Mouse (Mus musculus) hindbrain, embryonic 15.5 days (tissue): ENCODE data around the gene Gm13272. TPM values are rescaled to one million over a fixed set of nuclear protein-coding genes. Genes with fewer than 3 reads are reported as not detected.
"Not testable (repeated sequence)": the region's sequence is repeated elsewhere in the genome, so short reads cannot be mapped to it uniquely, and the experiment has no call there.

Experiments used
- ATAC-seq: fragments of 200-750 bp; cut with Nextera tagmentation; 2 replicates; pipeline ENCODE4 v1.8.0; 2017; ENCODE audit warnings: low read depth, moderate number of reproducible peaks, moderate TSS enrichment; ENCODE audit not compliant: low FRiP score
- H3K27ac ChIP-seq: fragments of 300-500 bp; sonication (generic); replicated peaks from 2 replicates; pipeline ENCODE4 v1.5.1; 2015; ENCODE audit warnings: mild to moderate bottlenecking, inconsistent platforms
- H3K27me3 ChIP-seq: fragments of 300-500 bp; sonication (generic); 2 replicates; pipeline ENCODE4 v1.6.1; 2015; ENCODE audit warnings: control low read depth, inconsistent platforms
- H3K36me3 ChIP-seq: fragments of 300-500 bp; sonication (generic); 2 replicates; pipeline ENCODE4 v1.6.1; 2015; ENCODE audit warnings: control low read depth, inconsistent platforms
- H3K4me1 ChIP-seq: fragments of 300-500 bp; sonication (generic); replicated peaks from 2 replicates; pipeline ENCODE4 v1.6.1; 2015; ENCODE audit warnings: control low read depth, inconsistent platforms
- H3K4me2 ChIP-seq: fragments of 300-500 bp; sonication (generic); 2 replicates; pipeline ENCODE4 v1.6.1; 2015; ENCODE audit warnings: moderate library complexity, mild to moderate bottlenecking, inconsistent platforms
- H3K4me3 ChIP-seq: fragments of 300-500 bp; sonication (generic); 2 replicates; pipeline ENCODE4 v1.5.1; 2015; ENCODE audit warnings: mild to moderate bottlenecking, inconsistent platforms
- H3K9ac ChIP-seq: fragments of 300-500 bp; sonication (generic); 2 replicates; pipeline ENCODE4 v1.6.1; 2015; ENCODE audit warnings: inconsistent platforms
- H3K9me3 ChIP-seq: fragments of 300-500 bp; sonication (generic); 2 replicates; pipeline ENCODE4 v1.6.1; 2016; ENCODE audit warnings: control low read depth, inconsistent platforms
- WGBS: fragments of 180-500 bp; shearing (Covaris S2); methylation state at CpG from one replicate; pipeline ENCODE4 v1.1.7; 2015; 5-methylcytosine and 5-hydroxymethylcytosine counted together
- polyA plus RNA-seq: library from polyadenylated mRNA; unstranded; fragments of >200 nt; fragmentation: Nextera tagmentation; extraction: Ambion mirVana; gene quantifications from 2 replicates; pipeline ENCODE4 v1.2.1, GENCODE M21; 2015

Gene Gm13272
- not detected in 2 replicates for polyA plus RNA-seq

DNA sequence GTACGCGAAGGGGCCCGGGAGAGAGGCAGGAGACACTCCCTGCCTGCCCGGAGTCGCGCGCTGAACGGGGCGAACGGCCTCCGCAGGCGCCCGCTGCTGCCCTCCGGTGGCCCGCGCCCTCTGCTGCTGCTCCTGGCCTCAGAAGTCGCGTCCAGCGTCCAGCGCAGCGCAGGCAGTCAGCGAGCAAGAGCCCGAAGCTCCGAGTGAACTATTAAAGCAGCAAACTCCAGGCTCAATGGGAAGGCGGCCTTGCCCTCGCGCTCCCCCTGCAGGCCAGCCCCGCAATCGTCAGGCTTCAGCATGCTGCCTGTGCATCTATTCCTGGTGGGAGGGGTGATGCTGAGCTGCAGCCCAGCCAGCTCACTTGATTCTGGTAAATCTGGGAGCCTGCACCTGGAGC is at the start of gene Gm13272:
Gene Gm13272 (plus strand): TSS at position 301 of the 400 bp plus-strand sequence.
- not testable (repeated sequence) for H3K4me2 ChIP-seq, H3K4me1 ChIP-seq, H3K27me3 ChIP-seq, H3K36me3 ChIP-seq, H3K9ac ChIP-seq, H3K9me3 ChIP-seq, H3K27ac ChIP-seq, H3K4me3 ChIP-seq, ATAC-seq
- no CpG with 5 or more reads among the region's 29 CpGs for WGBS

DNA sequence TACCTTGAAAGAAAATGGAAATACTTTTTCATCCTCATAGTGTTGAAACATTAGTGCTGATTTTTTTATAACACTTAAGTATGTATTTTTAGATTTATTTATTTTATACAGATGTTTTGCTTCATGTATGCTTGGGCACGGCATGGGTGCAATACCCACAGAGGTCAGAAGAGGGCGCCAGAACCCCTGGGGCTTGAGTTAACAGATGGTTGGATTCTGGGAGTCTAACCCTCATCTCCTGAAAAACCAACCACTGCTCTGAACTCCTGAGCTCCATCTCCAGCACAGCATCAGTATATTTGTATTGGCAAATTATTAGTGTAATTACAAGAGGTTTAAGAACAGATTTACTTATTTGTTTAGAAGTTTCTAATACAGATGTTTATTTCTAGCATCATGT is 41.2 kb upstream of the Gm13272 start:
- Histone ChIP-seq H3K9me3 (no peaks in the 10 kb centered on the region), H3K27me3 (no peaks in the 10 kb centered on the region), H3K36me3 (no peaks in the 10 kb centered on the region), H3K4me3 (no peak overlapping the region), H3K4me2 (no peak overlapping the region), H3K27ac (no peak overlapping the region), H3K4me1 (no peaks in the 10 kb centered on the region), H3K9ac (no peak overlapping the region)
- no peak for ATAC-seq
- 2% methylated on average over 2 of the region's 2 CpGs for WGBS

DNA sequence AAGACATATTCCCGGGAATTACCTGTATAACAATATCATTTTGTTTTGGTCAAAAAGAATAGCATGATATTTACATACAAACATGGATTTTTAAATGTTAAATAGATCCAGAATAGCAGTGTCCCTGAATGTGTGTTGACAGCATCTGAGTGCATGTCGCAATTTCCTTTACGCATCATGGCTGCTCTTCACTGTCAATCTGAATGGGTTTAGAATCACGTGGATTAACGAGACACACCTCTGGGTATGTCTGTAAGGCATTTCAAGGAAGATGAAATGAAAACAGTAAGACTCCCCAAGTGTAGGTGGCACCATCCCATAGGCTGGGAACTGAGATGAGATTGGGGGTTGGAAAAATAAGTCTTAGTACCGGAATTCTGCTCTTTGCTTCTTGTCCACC is 40.6 kb upstream of the Gm13272 start:
- no peak overlapping the region for H3K4me3 ChIP-seq
- H3K9ac ChIP-seq, result no peak overlapping the region
- H3K27ac ChIP-seq, result no peak overlapping the region
- H3K27me3 ChIP-seq, result no peaks in the 10 kb centered on the region
- no peaks in the 10 kb centered on the region for H3K9me3 ChIP-seq
- no peaks in the 10 kb centered on the region for H3K4me1 ChIP-seq
- no peak overlapping the region for H3K4me2 ChIP-seq
- H3K36me3 ChIP-seq, result no peaks in the 10 kb centered on the region
- WGBS, result 93% methylated on average over 6 of the region's 6 CpGs
- no peak for ATAC-seq

DNA sequence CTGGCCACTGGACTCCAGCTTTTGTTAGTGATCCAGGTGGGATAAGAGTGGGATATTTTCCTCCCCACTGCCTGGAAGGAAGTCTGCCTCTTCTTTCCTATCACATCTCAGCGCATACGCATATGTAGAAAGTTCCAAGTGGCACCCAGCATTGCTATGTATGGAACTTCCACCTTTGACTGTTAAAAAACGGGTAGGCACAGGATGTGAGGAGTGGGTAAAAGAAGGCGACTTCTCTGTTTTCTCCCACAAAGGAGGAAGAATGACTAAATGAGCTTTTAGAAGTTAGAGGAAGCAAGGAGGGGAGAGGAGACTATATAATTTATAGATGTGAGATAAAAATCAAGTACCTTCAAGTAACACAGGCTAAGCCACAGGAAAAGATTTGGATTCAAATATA is 38.2 kb upstream of the Gm13272 start:
- Histone ChIP-seq H3K36me3 (no peaks in the 10 kb centered on the region), H3K9me3 (no peaks in the 10 kb centered on the region), H3K4me1 (no peaks in the 10 kb centered on the region), H3K27ac (no peak overlapping the region), H3K9ac (no peak overlapping the region), H3K4me2 (no peak overlapping the region), H3K4me3 (no peak overlapping the region), H3K27me3 (no peaks in the 10 kb centered on the region)
- 94% methylated on average over 4 of the region's 4 CpGs for WGBS
- ATAC-seq, result no peak

DNA sequence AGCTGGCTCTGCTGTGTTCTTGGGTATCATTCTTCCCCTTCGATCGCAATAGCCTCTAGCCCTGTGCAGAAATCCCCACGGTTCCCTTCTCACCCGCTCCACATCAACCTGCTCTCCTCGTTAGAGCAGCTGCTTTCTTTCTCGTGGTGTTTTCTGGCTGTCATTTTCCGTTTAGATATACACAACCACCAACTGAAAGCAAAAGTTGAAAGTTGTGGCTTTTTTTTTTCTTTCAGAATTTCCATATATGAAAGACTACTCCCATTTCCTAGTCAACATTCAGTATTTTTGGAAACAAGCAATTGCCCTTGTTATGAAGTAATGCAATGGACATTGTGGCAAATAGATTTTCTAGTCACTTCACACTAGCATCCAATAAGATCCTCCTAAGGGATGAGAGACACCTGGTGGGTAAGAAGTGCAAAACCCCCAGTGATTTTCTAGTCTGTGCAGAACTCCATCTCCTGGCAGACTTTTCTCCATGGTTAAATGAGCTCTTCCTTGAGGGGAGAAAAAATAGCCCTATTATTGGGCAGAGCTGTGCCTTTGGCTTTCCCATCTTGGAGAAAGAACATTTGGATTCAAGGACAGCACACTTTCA is 36.8 kb upstream of the Gm13272 start:
- no peaks in the 10 kb centered on the region for H3K36me3 ChIP-seq
- H3K9me3 ChIP-seq, result no peaks in the 10 kb centered on the region
- H3K27ac ChIP-seq, result no peak overlapping the region
- WGBS, result 81% methylated on average over 7 of the region's 7 CpGs
- H3K4me1 ChIP-seq, result no peaks in the 10 kb centered on the region
- ATAC-seq, result no peak
- no peaks in the 10 kb centered on the region for H3K27me3 ChIP-seq
- H3K9ac ChIP-seq, result no peak overlapping the region
- H3K4me3 ChIP-seq, result no peak overlapping the region
- no peak overlapping the region for H3K4me2 ChIP-seq

DNA sequence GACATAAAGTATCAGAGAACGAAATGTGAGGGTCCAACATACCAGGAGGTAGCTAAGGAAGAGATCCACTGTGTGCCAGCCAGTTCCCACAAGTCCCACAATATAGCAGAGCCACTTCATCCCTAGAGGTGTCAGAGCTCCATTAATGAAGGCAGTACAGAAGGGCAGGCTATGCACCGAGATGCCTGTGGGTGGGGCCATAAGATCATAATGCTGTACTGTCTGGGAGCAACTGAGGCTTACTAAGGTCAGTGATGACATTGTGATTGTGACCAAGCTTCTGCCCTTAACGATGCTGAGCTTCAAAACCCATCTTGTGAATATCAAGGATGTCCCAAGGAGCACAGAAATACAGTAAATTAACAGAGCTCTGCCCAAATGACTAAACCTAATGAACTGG is 35.4 kb upstream of the Gm13272 start:
- Histone ChIP-seq H3K27ac (no peak overlapping the region), H3K4me1 (no peaks in the 10 kb centered on the region), H3K4me3 (no peak overlapping the region), H3K27me3 (no peaks in the 10 kb centered on the region), H3K9me3 (no peaks in the 10 kb centered on the region), H3K36me3 (no peaks in the 10 kb centered on the region), H3K4me2 (no peak overlapping the region), H3K9ac (no peak overlapping the region)
- WGBS, result 72% methylated on average over 3 of the region's 3 CpGs
- no peak for ATAC-seq

DNA sequence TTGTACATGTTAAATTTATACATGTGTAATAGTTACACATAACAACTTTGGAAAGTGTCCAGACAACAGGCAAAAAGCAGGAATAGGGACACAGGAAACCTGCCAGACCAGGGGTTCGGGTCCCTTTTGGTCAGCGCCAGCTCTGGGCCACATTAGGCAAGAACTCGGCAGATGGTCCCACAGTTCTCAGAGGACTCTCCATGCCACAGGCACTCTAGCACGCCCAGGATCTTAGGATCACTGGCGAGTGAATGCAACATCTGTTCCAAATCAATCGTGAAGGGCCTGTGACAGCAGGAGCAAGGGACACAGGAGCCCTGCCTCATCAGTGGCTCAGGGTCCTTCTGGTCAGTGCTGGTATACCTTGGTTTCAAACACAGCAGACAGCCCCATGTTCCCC is 29.7 kb upstream of the Gm13272 start:
- WGBS, result 60% methylated on average over 6 of the region's 6 CpGs
- no peak for ATAC-seq
- Histone ChIP-seq H3K27me3 (no peaks in the 10 kb centered on the region), H3K9me3 (no peaks in the 10 kb centered on the region), H3K4me2 (no peak overlapping the region), H3K9ac (no peak overlapping the region), H3K4me1 (no peaks in the 10 kb centered on the region), H3K4me3 (no peak overlapping the region), H3K36me3 (no peaks in the 10 kb centered on the region), H3K27ac (no peak overlapping the region)

DNA sequence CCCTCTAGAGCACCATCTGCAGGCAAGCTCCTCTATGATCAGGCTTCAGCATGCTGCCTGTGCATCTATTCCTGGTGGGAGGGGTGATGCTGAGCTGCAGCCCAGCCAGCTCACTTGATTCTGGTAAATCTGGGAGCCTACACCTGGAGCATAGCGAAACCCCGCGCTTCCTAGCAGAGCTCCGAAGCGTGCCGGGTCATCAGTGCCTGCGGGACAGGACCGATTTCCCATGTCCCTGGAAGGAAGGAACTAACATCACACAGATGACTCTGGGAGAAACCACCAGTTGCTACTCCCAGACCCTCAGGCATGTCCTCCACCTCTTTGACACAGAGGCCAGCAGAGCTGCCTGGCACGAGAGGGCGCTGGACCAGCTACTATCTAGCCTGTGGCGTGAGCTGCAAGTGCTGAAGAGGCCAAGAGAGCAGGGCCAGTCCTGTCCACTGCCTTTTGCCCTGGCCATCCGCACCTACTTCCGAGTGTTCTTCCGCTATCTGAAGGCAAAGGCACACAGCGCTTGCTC is 24.8 kb upstream of the Gm13272 start, which contains the start of gene Gm13271:
Gene Gm13271 (plus strand): TSS at position 51 of the 523 bp plus-strand sequence.
- H3K9ac ChIP-seq, H3K4me2 ChIP-seq, H3K27ac ChIP-seq, H3K9me3 ChIP-seq, ATAC-seq, H3K4me1 ChIP-seq, H3K36me3 ChIP-seq, H3K4me3 ChIP-seq, H3K27me3 ChIP-seq: not testable (repeated sequence)
- WGBS, result 83% methylated on average over 15 of the region's 15 CpGs

DNA sequence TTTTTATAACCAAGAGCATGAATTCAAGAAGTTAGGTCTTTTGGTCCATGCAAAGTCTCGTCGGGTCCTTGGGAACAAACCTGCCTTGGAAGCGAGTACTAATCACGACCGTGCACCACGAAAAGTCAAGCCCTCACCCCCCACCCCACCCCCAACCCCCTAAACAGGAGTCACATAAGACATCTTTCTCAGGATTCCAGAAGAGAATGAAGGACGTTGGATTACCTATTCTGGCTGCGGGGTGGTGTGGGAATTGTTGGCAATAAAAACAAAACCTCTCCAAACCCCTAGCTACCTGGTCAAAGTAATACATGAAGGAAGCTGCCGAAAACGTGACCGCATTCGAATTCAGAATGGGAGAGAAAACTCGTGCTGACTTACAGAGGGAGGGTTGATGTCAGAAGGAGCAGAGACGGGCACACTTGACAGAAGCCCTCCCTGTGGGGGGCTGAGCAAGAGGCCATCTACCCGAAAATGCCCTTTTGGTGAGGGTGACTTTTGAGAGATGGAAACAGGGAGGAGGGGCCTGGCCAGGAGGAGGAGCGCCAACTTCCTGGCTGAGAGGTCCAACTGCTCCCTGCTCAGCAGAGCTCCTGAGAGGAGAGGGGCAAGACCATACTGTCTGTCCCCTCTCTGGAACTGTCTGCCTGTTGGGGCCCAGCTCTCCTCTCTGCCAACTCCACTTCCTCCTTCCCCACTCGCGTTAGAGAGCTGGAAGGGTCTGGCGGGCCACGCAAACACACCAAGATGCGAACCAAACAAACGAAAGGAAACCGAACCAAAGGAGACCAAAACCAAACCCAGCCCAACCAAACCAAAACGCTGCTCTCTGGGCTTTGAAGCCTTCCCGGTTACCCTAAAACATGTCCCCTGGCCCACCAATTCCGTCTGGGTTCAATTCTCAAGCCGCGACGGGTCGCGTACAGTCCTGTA is 22.8 kb upstream of the Gm13272 start:
- WGBS, result 13% methylated on average over 29 of the region's 31 CpGs
- H3K9me3 ChIP-seq, H3K36me3 ChIP-seq, ATAC-seq, H3K4me1 ChIP-seq, H3K27me3 ChIP-seq: not testable (repeated sequence)
- Histone ChIP-seq H3K4me2 (peak overlapping the region; percentile 90), H3K4me3 (peak overlapping the region; percentile 49), H3K27ac (peak overlapping the region; percentile 82), H3K9ac (peak overlapping the region; percentile 49)

DNA sequence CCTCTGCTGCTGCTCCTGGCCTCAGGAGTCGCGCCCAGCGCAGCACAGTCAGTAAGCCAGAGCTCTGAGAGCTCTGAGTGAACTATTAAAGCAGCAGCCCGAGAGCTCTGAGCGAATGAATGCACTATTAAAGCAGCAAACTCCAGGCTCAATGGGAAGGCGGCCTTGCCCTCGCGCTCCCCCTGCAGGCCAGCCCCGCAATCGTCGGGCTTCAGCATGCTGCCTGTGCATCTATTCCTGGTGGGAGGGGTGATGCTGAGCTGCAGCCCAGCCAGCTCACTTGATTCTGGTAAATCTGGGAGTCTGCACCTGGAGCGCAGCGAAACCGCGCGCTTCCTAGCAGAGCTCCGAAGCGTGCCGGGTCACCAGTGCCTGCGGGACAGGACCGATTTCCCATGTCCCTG is 22.0 kb upstream of the Gm13272 start:
- WGBS, result 0% methylated on average over 19 of the region's 21 CpGs

DNA sequence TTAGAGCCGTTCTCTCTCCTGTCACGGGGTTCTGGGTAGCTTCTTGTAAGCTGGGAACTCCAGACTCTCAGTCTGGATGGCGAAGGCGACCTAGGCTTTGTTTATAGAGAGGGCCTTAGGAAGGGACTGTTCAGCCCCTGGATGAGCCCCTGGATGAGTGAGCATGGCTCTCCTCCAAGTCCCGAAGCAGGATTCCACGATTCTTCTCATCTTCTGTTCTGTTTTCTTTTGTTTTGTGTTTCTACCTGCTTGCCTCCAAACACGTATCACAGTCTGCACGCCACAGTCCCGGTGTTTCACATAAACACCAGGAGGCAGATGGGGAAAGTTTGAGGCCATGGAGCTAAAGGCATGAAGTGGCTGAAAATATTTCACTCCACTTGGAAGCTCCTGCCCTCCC is 20.9 kb upstream of the Gm13272 start:
- H3K9ac ChIP-seq, H3K4me3 ChIP-seq, H3K27me3 ChIP-seq, ATAC-seq, H3K4me2 ChIP-seq, H3K27ac ChIP-seq, H3K9me3 ChIP-seq, H3K36me3 ChIP-seq, H3K4me1 ChIP-seq: not testable (repeated sequence)
- 90% methylated on average over 9 of the region's 9 CpGs for WGBS

More for the DNA sequence above, 22.0 kb upstream of the Gm13272 start:
- H3K9me3 ChIP-seq, H3K36me3 ChIP-seq, H3K4me1 ChIP-seq, H3K27me3 ChIP-seq: not testable (repeated sequence)
- peak overlapping the region; percentile 90 for H3K4me2 ChIP-seq
- ATAC-seq, result peak; percentile 100
- peak overlapping the region; percentile 82 for H3K27ac ChIP-seq
- peak overlapping the region; percentile 49 for H3K9ac ChIP-seq
- peak overlapping the region; percentile 49 for H3K4me3 ChIP-seq

DNA sequence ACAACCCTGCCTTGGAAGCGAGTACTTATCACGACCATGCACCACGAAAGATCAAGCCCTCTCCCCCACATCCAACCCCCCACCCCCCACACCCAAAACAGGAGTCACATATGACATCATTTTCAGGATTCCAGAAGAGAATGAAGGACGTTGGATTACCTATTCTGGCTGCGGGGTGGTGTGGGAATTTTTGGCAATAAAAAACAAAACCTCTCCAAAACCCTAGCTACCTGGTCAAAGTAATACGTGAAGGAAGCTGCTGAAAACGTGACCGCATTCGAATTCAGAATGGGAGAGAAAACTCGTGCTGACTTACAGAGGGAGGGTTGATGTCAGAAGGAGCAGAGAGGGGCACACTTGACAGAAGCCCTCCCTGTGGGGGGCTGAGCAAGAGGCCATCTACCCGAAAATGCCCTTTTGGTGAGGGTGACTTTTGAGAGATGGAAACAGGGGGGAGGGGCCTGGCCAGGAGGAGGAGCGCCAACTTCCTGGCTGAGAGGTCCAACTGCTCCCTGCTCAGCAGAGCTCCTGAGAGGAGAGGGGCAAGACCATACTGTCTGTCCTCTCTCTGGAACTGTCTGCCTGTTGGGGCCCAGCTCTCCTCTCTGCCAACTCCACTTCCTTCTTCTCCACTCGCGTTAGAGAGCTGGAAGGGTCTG is 19.9 kb upstream of the Gm13272 start, which contains the start of gene Gm13283:
Gene Gm13283 (plus strand): TSS at position 510 of the 659 bp plus-strand sequence.
- not testable (repeated sequence) for H3K27ac ChIP-seq, H3K4me1 ChIP-seq, ATAC-seq, H3K27me3 ChIP-seq, H3K36me3 ChIP-seq, H3K9me3 ChIP-seq, H3K9ac ChIP-seq
- H3K4me2 ChIP-seq, result peak within 1 kb of the TSS; percentile 65
- H3K4me3 ChIP-seq, result peak within 1 kb of the TSS; percentile 34
- WGBS, result 21% methylated on average over 9 of the region's 14 CpGs
